Comparison of ENCODE assay signal across 16 mouse cellular contexts in the genomic region with DNA sequence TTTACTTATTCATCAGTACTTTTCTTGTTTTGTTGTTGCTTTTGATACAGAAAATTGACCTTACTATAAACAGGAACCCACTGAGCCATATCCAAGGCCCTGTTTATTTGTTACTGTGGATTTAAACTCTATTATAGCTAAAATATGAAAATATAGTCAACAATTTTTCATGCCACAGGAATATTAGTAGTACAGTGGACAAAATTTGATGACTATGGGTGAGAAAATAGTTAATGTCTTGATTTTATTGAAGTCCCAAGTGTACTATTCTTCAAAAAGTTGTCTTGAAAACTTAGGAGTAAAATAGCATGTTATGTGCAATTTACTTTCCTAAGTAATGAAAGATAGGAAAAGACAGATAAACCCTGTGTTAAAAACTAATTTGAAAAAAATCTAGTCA.
"Had no signal": no experiment of that assay in that cellular context is flagged by ENCODE, and none has a peak within 500 bp of the region (broad histone marks: within the 10 kb centered on the region; RNA-seq: fewer than 3 reads in every experiment).

No protein-coding gene starts in this region.

- H3K36me3 ChIP-seq: neural tube, embryonic 13.5 days; neural tube, embryonic 15.5 days; stomach, embryonic 15.5 days had no signal

- H3K4me1 ChIP-seq: neural tube, embryonic 13.5 days; neural tube, embryonic 15.5 days; stomach, embryonic 15.5 days had no signal

- H3K9me3 ChIP-seq: neural tube, embryonic 13.5 days; neural tube, embryonic 15.5 days; stomach, embryonic 15.5 days had no signal

- H3K9ac ChIP-seq: neural tube, embryonic 13.5 days; neural tube, embryonic 15.5 days; stomach, embryonic 15.5 days had no signal

- H3K4me2 ChIP-seq: neural tube, embryonic 13.5 days; neural tube, embryonic 15.5 days; stomach, embryonic 15.5 days had no signal

- H3K4me3 ChIP-seq: neural tube, embryonic 13.5 days; neural tube, embryonic 15.5 days; stomach, embryonic 15.5 days had no signal

- H3K27me3 ChIP-seq: neural tube, embryonic 13.5 days; neural tube, embryonic 15.5 days; stomach, embryonic 15.5 days had no signal

- DNase-seq: retina, postnatal 1 day; right cerebral cortex, adult 18-20 months; right cerebral cortex, postnatal 14 days; right cerebral cortex, postnatal 25 days; right cerebral cortex, postnatal 4 days; spleen, adult 18-20 months; thymus, adult 18-20 months; thymus, adult 2 months; thymus, postnatal 14 days; thymus, postnatal 25 days; thymus, postnatal 36 days; thymus, postnatal 4 days had no signal

- H3K27ac ChIP-seq: neural tube, embryonic 13.5 days; neural tube, embryonic 15.5 days; stomach, embryonic 15.5 days; stomach, postnatal 0 days had no signal
